Mouse (Mus musculus) heart, embryonic 11.5 days (tissue): ENCODE measurements around the gene Accs. TPM values are rescaled to one million over a fixed set of nuclear protein-coding genes. Genes with fewer than 3 reads are reported as not detected.

Experiments
- ATAC-seq: fragments of 200-750 bp; cut with Nextera tagmentation; replicated peaks from 2 replicates; pipeline ENCODE4 v1.8.0; 2017; ENCODE audit warnings: moderate library complexity; ENCODE audit not compliant: insufficient number of reproducible peaks, low FRiP score, low TSS enrichment
- H3K27ac ChIP-seq: fragments of 300-500 bp; sonication (generic); 2 replicates; pipeline ENCODE4 v1.5.1; 2014; ENCODE audit warnings: mild to moderate bottlenecking, low read depth, low read length
- H3K27me3 ChIP-seq: fragments of 300-500 bp; sonication (generic); 2 replicates; pipeline ENCODE4 v1.6.1; 2014; ENCODE audit warnings: mild to moderate bottlenecking, low read length, mixed read lengths; ENCODE audit not compliant: control insufficient read depth, insufficient read depth
- H3K36me3 ChIP-seq: fragments of 300-500 bp; sonication (generic); 2 replicates; pipeline ENCODE4 v1.6.1; 2014; ENCODE audit warnings: mild to moderate bottlenecking, low read length, moderate library complexity, mixed read lengths; ENCODE audit not compliant: control insufficient read depth, insufficient read depth
- H3K4me1 ChIP-seq: fragments of 300-500 bp; sonication (generic); 2 replicates; pipeline ENCODE4 v1.6.1; 2014; ENCODE audit warnings: low read length; ENCODE audit not compliant: control insufficient read depth, insufficient read depth
- H3K4me2 ChIP-seq: fragments of 300-500 bp; sonication (generic); 2 replicates; pipeline ENCODE4 v1.6.1; 2014; ENCODE audit warnings: mild to moderate bottlenecking, moderate library complexity
- H3K4me3 ChIP-seq: fragments of 300-500 bp; sonication (generic); 2 replicates; pipeline ENCODE4 v1.5.1; 2014; ENCODE audit warnings: low read depth, low read length
- H3K9ac ChIP-seq: fragments of 300-500 bp; sonication (generic); 2 replicates; pipeline ENCODE4 v1.6.1; 2014; ENCODE audit warnings: mild to moderate bottlenecking, low read depth, low read length, moderate library complexity
- H3K9me3 ChIP-seq: fragments of 300-500 bp; sonication (generic); replicated peaks from 2 replicates; pipeline ENCODE4 v1.6.1; 2016; ENCODE audit warnings: low read length; ENCODE audit not compliant: control insufficient read depth
- WGBS: fragments of 180-500 bp; shearing (Covaris S2); extraction: QIAGEN DNeasy Blood & Tissue Kit; methylation state at CpG from one replicate; pipeline ENCODE4 v1.1.7; 2014; ENCODE audit not compliant: insufficient replicate concordance; 5-methylcytosine and 5-hydroxymethylcytosine counted together
- polyA plus RNA-seq: library from polyadenylated mRNA; unstranded; fragments of >200 nt; fragmentation: Nextera tagmentation; extraction: Ambion mirVana; gene quantifications from 2 replicates; pipeline ENCODE4 v1.2.1, GENCODE M21; 2014

Gene Accs
- polyA plus RNA-seq, 1 experiment from 2014 or later: 6.6 TPM

GRCm38 (mm10) chr2:93840109-93840508 lies 9.6 kb downstream of the Accs start:
- WGBS: 75% methylated on average over 6 of the region's 6 CpGs

DNA sequence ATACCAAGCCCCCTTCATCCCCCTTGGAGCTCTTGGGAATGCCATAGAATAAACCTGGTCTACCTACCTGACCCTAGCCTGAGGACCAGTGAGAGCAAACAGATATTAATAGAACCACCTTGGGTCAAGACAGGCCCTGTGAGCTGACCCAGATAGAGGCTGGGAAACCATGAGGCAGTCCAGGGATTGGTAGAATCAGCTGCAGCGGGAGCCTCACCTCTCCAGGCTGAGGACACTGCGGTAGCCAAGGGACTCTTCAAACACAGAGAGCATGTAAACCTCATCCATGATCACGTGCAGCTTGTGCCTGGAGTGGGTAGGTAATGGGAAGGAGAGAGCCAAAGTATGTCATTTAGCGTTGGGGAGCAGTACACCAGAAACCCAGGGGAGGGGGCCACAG lies 10.8 kb downstream of the Accs start:
- Histone ChIP-seq H3K4me1 (0 out of 2 replicates have a peak, but pooled peaks cover 3% of the 10 kb centered on the region), H3K9ac (no peak overlapping the region), H3K36me3 (peaks cover 15% of the 10 kb centered on the region), H3K9me3 (no peaks in the 10 kb centered on the region), H3K4me3 (no peak overlapping the region), H3K27me3 (no peaks in the 10 kb centered on the region), H3K27ac (no peak overlapping the region), H3K4me2 (no peak overlapping the region)
- no peak for ATAC-seq
- 87% methylated on average over 4 of the region's 4 CpGs for WGBS

More at GRCm38 (mm10) chr2:93840109-93840508, 9.6 kb downstream of the Accs start:
- peaks cover 15% of the 10 kb centered on the region for H3K36me3 ChIP-seq
- H3K27me3 ChIP-seq: no peaks in the 10 kb centered on the region
- H3K27ac ChIP-seq: no peak overlapping the region
- no peaks in the 10 kb centered on the region for H3K9me3 ChIP-seq
- H3K4me1 ChIP-seq: 0 out of 2 replicates have a peak, but pooled peaks cover 3% of the 10 kb centered on the region
- H3K9ac ChIP-seq: no peak overlapping the region
- no peak overlapping the region for H3K4me2 ChIP-seq
- no peak for ATAC-seq
- no peak overlapping the region for H3K4me3 ChIP-seq

DNA sequence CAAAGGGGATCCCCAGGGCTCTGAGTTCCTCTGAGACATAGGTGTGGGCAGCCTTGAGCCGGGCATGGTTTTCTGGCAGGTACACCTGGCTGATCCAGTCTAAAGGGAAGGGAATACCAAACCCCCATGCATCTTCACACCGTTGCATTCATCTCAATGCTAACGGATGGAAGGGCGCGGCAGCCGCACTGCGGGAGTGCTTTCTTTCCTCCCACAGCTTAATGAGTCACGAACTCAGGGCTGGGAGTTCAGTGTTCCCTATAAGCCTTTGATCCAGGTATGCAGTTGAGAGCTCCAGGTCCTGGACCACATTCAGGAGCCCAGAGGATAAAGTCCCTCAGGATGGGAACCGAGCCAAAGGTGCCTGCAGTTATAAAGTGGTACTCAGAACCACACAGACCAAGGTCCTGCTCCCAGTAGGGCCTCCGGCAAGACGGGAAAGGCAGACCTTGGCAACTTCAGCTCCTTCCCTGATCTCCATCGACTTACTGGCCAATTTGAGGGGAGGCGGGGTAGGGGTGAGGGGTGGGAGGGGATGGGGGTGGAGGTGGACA lies 13.4 kb downstream of the Accs start:
- Histone ChIP-seq H3K27ac (no peak overlapping the region), H3K4me1 (0 out of 2 replicates have a peak, but pooled peaks cover 3% of the 10 kb centered on the region), H3K4me2 (no peak overlapping the region), H3K9ac (no peak overlapping the region), H3K36me3 (peaks cover 15% of the 10 kb centered on the region; the same call in 1 of the 2 replicates), H3K4me3 (no peak overlapping the region), H3K27me3 (no peaks in the 10 kb centered on the region), H3K9me3 (no peaks in the 10 kb centered on the region)
- no peak for ATAC-seq
- 69% methylated on average over 13 of the region's 13 CpGs for WGBS

DNA sequence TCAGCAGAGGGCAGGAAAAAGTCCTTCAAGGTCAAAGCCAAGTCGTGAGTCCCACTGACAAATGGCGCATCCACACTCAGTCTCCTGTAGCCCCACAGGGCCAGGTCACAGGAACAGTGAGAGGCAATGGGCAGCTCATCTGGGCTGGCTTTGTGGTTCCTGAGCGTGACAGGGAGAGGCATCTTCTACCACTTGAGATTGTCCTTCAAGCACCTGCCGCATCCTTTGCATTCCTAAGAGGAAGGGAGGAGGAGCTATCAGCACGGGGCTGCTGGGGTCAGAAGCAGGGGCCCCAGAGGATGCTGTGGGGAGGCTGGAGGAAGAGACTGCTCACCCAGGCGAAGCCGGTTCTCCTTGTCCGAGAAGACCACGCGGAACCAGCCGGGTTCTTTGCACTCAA lies 14.1 kb downstream of the Accs start:
- ATAC-seq: no peak
- H3K4me2 ChIP-seq: no peak overlapping the region
- H3K27ac ChIP-seq: no peak overlapping the region
- H3K4me1 ChIP-seq: 0 out of 2 replicates have a peak, but pooled peaks cover 3% of the 10 kb centered on the region
- H3K36me3 ChIP-seq: peaks cover 12% of the 10 kb centered on the region; the same call in 1 of the 2 replicates
- H3K4me3 ChIP-seq: no peak overlapping the region
- H3K27me3 ChIP-seq: no peaks in the 10 kb centered on the region
- 63% methylated on average over 11 of the region's 11 CpGs for WGBS
- no peaks in the 10 kb centered on the region for H3K9me3 ChIP-seq
- H3K9ac ChIP-seq: no peak overlapping the region

- H3K36me3 ChIP-seq: no peaks in the 10 kb centered on the region
- no peak overlapping the region for H3K4me2 ChIP-seq
- WGBS: 17% methylated on average over 8 of the region's 8 CpGs
- H3K9me3 ChIP-seq: no peaks in the 10 kb centered on the region
- H3K27ac ChIP-seq: no peak overlapping the region
- H3K4me3 ChIP-seq: no peak overlapping the region
- H3K4me1 ChIP-seq: peaks cover 8% of the 10 kb centered on the region
- no peaks in the 10 kb centered on the region for H3K27me3 ChIP-seq
- no peak overlapping the region for H3K9ac ChIP-seq
- no peak; the same call in 1 of the 2 replicates for ATAC-seq
These were observed 26.2 kb downstream of the Accs start for GRCm38 (mm10) chr2:93823519-93823918.

DNA sequence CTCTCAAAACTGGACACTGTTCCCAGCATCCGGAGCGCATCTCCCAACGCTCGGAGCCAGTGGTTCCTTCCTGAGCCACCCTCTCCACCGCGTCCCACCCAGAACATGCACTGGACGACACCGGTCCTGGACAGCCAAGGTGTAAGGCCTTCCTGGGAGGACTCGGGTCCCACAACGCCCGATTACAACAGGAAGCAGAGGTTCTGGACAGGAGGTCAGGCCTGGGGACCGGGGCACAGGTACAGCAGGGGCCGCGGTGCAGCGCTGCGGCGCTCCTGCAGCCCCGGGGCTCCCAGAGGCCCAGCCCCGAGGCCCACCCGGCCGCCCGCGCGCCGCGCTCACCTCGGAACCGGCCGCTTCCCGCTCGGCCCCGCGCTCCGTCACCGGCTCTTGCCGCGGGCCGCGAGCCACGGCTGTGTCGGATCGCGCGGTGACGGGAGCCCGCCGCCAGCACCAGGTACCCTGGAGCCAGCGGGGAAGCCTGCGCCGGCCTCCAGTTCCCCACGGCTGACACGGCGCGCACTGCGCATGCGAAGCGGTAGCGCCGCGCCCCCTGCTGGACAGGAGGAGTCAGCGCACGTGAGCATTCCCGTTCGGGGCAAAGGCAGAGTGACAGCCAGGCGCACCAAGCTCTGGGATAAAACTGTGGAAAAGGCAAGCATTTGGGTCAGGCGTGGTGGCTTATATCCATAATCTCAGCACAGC lies 27.5 kb downstream of the Accs start, which contains the start of gene Ext2:
Gene Ext2 (minus strand): TSS at position 524 of the 705 bp plus-strand sequence.
- H3K9ac ChIP-seq: peak within 1 kb of the TSS; percentile 82
- no peaks in the 10 kb centered on the region for H3K9me3 ChIP-seq
- ATAC-seq: peak; percentile 83
- H3K27ac ChIP-seq: no peak within 1 kb of the TSS
- peak within 1 kb of the TSS; percentile 83 for H3K4me2 ChIP-seq
- no peaks in the 10 kb centered on the region for H3K36me3 ChIP-seq
- peaks cover 8% of the 10 kb centered on the region for H3K4me1 ChIP-seq
- H3K27me3 ChIP-seq: no peaks in the 10 kb centered on the region
- peak within 1 kb of the TSS; percentile 80 for H3K4me3 ChIP-seq
- under 1% methylated on average over 65 of the region's 66 CpGs for WGBS

DNA sequence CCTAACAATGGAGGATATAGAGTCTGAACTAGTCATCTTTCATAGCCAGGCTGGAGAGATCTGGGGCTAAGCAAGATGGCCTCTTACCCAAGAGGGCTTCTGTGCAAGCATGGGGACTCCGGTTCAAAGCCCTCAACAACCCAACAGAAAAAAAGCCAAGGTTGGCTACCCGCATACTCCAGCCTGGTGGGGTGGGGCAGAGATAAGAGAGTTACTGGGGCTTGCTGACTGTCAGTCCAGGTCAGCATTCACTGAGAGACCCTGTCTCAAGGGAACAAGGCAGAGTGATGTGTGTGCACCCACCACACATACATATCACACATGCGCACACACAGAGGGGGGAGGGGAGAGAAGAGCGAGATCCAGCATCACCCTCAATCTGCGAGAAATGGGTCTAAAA lies 32.0 kb downstream of the Accs start:
- H3K36me3 ChIP-seq: peaks cover 5% of the 10 kb centered on the region; the same call in 1 of the 2 replicates
- no peak overlapping the region for H3K27ac ChIP-seq
- H3K4me3 ChIP-seq: no peak overlapping the region
- peaks cover 8% of the 10 kb centered on the region for H3K4me1 ChIP-seq
- H3K9ac ChIP-seq: no peak overlapping the region
- WGBS: 81% methylated on average over 5 of the region's 5 CpGs
- H3K4me2 ChIP-seq: no peak overlapping the region
- H3K27me3 ChIP-seq: no peaks in the 10 kb centered on the region
- ATAC-seq: no peak
- H3K9me3 ChIP-seq: no peaks in the 10 kb centered on the region

- 89% methylated on average over 22 of the region's 22 CpGs for WGBS
- H3K27ac ChIP-seq: no peak overlapping the region
- peaks cover 12% of the 10 kb centered on the region for H3K36me3 ChIP-seq
- H3K9ac ChIP-seq: no peak overlapping the region
- no peaks in the 10 kb centered on the region for H3K4me1 ChIP-seq
- no peak overlapping the region for H3K4me3 ChIP-seq
- H3K4me2 ChIP-seq: no peak overlapping the region
- no peak for ATAC-seq
- no peaks in the 10 kb centered on the region for H3K9me3 ChIP-seq
- no peaks in the 10 kb centered on the region for H3K27me3 ChIP-seq
These were observed 36.4 kb downstream of the Accs start for GRCm38 (mm10) chr2:93813343-93813742.
